Mouse (Mus musculus) c-Kit-positive CD71-positive TER-119-positive erythroid progenitor cells, embryonic 14.5 days (primary cell): ENCODE measurements around the gene Asxl2.
"Not testable (repeated sequence)": the region's sequence is repeated elsewhere in the genome, so short reads cannot be mapped to it uniquely, and the experiment has no call there.

Source experiments
- DNase-seq: peaks from one replicate; pipeline ENCODE4 v3.0.0-alpha.2; 2013; ENCODE audit warnings: low spot score

Asxl2 gene

DNA sequence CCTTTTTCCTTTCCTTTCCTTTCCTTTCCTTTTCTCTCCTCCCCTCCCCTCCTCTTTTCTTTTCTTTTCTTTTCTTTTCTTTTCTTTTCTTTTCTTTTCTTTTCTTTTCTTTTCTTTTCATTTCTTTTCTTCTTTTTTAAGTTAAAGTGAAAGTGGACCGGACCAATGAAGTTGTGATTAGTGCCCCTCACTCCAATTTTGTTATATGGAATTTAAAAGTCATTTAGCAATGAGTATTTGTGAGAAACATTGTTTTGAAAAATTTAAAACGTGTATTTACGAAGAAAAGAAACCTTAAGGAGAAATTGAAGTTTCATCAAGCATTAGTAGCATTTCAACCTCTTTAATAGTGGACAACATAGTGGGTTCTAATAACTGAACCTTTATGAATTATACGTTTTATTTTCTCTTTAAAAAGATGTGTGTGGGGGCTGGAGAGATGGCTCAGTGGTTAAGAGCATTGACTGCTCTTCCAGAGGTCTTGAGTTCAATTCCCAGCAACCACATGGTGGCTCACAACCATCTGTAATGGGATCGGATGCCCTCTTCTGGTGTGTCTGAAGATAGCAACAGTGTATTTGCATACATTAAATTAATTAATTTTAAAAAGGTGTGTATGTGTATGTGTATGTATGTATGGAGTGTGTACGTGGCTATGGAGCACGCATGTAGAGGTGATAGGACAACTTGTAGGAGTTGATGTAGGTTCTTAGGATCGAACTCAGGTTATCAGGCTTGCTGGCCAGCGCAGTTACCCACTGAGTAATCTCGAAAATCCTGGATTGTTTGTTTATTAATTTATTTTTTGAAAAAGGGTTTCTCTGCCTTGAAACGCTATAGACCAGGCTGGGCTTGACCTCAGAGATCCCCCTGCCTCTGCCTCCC lies 1.5 kb downstream of the Asxl2 start:
- DNase-seq = no peak

GRCm38 (mm10) chr12:3429681-3430442 lies 3.2 kb downstream of the Asxl2 start:
- no peak for DNase-seq

- DNase-seq = no peak
These were observed 3.7 kb downstream of the Asxl2 start for GRCm38 (mm10) chr12:3430443-3430753.

DNA sequence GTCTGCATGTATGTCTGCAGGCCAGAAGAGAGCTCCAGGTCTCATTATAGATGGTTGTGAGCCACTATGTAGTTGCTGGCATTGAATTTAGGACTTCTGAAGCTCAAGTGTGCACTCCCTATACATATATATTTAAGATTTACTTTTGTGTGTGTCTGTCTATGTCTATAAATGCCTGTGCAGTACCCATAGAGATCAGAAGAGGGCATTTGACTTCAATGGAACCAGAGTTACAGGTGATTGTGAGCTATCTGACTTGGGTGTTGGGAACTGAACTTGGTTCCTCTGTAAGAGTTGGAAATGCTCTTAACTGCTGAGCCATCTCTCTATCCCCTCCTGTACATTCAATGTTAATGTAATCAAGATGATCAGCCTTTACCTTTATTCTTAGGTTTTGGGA lies 4.3 kb downstream of the Asxl2 start:
- no peak for DNase-seq

DNA sequence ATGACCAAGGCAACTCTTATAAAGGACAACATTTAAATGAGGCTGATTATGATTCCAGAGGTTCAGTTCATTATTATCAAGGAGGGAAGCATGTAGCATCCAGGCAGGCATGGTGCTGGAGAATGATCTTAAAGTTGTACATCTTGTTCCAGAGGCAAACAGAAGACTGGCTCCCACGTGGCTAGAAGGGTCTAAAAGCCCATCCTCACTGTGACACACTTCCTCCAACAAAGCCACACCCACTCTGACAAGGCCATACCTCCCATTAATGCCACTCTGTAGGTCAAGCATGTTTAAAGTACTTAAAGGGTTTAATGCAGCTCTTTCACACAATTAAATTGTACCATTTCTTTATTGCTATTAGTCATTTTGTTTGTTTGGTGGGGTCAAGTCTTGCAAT lies 7.1 kb downstream of the Asxl2 start:
- DNase-seq = no peak

DNA sequence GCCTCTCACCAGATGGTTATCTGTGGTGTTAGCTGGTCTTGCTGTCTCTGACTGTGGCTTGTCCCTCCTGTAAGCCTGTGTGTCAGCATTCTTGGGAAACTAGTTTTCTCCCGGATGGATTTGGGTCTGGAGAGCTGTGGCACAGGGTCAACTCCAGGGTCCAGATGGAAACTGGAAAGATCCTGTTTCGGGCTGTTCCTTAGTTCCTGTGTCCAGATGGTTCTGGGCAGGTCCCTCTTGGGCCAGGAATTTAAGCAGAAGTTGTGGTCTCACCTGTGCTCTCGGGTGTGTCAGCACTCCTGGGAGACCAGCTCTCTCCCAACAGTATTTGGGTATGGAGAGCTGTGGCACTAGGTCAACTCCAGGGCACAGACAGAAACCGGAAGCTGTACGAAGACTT lies 9.8 kb downstream of the Asxl2 start:
- DNase-seq = no peak

GRCm38 (mm10) chr12:3437815-3438214 lies 11.2 kb downstream of the Asxl2 start:
- DNase-seq = no peak

DNA sequence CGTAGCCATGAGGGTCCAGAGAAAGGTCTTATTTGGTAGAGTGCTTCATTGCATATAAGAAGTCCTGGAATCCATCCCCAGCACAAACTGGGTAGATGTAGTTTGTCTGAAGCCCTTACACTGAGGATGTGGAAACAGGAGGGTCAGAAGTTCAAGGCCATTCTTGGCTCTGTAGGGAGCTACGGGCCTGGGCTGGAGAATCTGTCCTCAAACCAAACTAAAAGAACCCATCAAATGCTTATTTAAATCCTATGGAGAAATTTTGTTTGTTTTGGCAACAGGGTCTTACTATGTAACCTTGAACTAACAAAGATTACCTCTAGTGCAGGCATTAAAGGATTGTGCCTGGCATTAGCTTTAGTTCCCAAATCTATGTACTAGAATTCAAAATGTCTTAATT lies 14.3 kb downstream of the Asxl2 start:
- no peak for DNase-seq

- no peak for DNase-seq
These were observed 14.7 kb downstream of the Asxl2 start for GRCm38 (mm10) chr12:3441361-3441760.

DNA sequence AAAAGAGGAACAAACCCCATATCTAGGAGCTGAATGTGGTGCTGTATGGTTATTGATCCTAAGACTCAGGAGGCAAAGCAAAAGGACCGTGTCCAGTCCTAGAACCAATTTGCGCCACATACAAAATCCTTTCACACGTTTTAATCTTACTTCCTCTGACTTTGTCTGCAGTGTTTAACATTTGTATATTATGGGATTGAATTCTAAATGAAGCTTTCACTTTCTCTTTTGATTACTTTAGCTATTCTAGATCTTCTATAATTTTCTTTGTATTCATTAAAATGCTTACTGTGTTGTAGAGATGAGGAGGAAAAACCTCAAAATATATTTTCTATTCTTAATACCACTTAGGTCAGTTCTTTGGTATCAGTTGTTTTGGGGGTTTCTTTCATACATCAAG lies 26.9 kb downstream of the Asxl2 start:
- no peak for DNase-seq

- no peak for DNase-seq
These were observed 36.4 kb downstream of the Asxl2 start for GRCm38 (mm10) chr12:3463087-3463486.

GRCm38 (mm10) chr12:3499662-3500061 lies 73.0 kb downstream of the Asxl2 start:
- no peak for DNase-seq

- no peak for DNase-seq
These were observed 73.4 kb downstream of the Asxl2 start for GRCm38 (mm10) chr12:3500071-3500470.

- no peak for DNase-seq
These were observed 92.1 kb downstream of the Asxl2 start for GRCm38 (mm10) chr12:3518665-3519297.

GRCm38 (mm10) chr12:3521806-3522205 lies 95.1 kb downstream of the Asxl2 start:
- DNase-seq = not testable (repeated sequence)

GRCm38 (mm10) chr12:3525536-3525935 lies 98.9 kb downstream of the Asxl2 start:
- DNase-seq = no peak

GRCm38 (mm10) chr12:3535446-3535845 lies 108.8 kb downstream of the Asxl2 start:
- not testable (repeated sequence) for DNase-seq

DNA sequence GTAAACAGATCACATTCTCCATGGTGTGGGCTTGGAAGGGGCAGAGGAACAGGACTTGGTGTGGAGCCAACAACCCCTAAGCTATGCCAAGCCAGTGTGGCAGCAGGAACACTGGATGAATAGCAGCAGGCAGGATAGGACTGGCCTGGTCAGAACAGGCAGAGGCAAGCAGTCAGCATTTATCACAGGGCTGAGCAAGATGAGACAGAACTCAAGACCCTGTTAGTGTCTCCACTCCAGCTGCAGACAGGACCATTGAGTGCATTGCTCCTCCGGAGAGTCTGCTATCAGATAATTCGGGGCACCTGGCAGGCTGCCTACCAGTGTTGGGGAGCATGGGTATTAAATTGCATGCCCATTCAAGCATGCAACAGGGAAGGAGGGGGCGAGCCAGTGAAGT lies 111.0 kb downstream of the Asxl2 start:
- DNase-seq = no peak

- DNase-seq = no peak
These were observed 111.4 kb downstream of the Asxl2 start for GRCm38 (mm10) chr12:3538036-3538435.

DNA sequence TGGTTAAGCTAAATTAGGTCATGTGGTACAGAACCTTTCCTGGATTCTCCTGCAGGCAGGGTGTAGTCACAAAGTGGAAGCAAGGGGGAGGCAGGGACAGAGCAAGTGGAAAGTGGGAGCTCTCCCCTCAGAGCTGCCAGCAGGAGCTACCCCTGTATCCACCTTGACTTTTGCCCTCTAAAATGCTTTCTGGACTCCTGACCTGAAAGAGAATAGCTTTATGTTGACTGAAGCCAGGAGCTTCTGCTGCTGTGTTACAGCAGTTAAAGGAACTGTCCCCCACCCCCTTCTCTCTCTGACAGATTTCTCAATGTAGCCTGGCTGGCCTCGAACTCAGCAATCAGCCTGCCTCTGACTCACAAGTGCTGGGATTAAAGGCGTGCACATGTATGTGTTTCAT lies 112.9 kb downstream of the Asxl2 start:
- no peak for DNase-seq

DNA sequence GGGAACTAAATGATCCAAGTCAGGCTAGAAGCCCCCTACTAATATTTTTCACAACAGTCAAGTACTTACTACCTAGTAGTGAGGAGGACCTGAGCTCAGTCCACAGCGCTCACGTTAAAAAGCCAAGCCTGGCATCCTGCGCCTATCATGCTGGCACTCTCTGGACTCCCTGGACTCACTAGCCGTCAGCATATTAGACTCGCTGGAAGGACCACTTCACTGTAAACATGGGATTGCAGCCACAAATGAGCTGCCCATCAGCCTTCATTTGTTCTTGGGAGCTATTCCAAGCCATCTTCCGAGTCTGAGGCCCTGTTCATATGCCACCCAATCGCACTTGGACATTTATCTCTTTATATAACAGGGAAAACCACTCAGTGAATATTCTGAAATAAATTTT lies 114.2 kb downstream of the Asxl2 start:
- no peak for DNase-seq

- DNase-seq = no peak
These were observed 118.8 kb downstream of the Asxl2 start for GRCm38 (mm10) chr12:3545451-3545850.

GRCm38 (mm10) chr12:3546121-3546658 lies 119.5 kb downstream of the Asxl2 start:
- DNase-seq = no peak
